Mouse (Mus musculus) spleen, adult 2 months (tissue): ENCODE data around the gene Fhad1.

Source experiments
- CTCF ChIP-seq: fragments of 200-500 bp; IDR thresholded peaks from 2 replicates; pipeline ENCODE4 v1.5.1; 2011; ENCODE audit warnings: mild to moderate bottlenecking, inconsistent platforms; ENCODE audit not compliant: insufficient read depth, insufficient read length, insufficient replicate concordance; ENCODE audit errors: extremely low read depth
- POLR2A ChIP-seq: fragments of 200-500 bp; IDR thresholded peaks from 2 replicates; pipeline ENCODE4 v1.6.1; 2011; ENCODE audit warnings: low read depth, low read length, inconsistent platforms

- TF ChIP-seq POLR2A, result no peak
- TF ChIP-seq CTCF, result no peak
These were observed 153.1 kb downstream of the Fhad1 start for GRCm38 (mm10) chr4:141861591-141862295.
